Mouse (Mus musculus) kidney, adult 9 months (tissue): ENCODE data around the gene Ngdn.
"Not testable (repeated sequence)": the region's sequence is repeated elsewhere in the genome, so short reads cannot be mapped to it uniquely, and the experiment has no call there.

ENCODE experiments used
- DNase-seq: peaks from one replicate; pipeline ENCODE4 v3.0.0; 2022

The Ngdn gene

GRCm38 (mm10) chr14:55043694-55044093, 28.4 kb downstream of the Ngdn start:
- not testable (repeated sequence) for DNase-seq

DNA sequence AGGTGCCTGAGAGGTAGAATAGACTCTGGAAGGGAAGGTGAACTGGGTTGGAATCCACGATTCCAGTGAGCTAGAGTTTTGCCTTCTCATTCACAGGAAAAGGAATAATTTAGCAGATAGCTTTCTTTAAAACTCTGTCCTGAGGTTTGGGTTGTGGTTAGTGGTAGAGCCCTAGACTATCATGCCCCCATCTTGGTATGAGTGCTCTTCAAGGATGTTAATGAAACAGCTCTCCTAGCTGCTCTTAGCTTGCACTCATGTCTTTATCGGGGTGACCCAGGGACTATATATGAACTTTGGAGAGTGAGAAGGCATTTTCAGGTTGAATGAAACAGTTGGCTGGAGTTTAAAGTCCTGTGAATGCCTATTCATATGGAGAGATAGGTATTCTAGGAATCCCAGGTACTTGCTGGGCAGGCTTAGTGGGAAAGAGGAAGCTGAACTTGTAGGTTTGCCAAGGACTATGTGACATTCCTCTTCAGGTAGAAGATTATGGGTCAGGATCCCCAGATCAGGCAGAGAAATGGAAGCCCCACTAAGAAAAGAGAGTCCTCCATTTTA, 32.8 kb downstream of the Ngdn start:
- DNase-seq, result no peak

DNA sequence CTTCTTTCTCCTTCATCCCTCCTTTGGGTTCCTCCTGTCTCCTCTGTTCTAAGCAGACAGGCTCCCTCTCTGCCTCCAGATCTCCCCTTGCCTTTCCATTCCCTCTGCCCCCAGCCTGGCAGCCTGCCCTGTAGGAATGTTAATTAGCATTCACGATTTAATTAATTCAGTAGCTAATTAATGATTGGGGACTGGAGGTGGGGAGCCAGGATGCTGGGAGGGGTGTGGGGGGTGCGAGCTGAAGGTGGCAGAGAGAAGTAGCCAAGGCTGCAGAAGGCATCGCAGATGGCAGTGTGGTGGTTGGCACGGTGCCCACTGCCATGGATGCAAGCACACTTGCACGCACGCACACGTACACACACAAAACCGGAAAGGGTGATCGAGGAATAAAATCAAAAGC, 37.2 kb downstream of the Ngdn start:
- no peak for DNase-seq

GRCm38 (mm10) chr14:55053050-55053449, 37.8 kb downstream of the Ngdn start:
- DNase-seq, result no peak

DNA sequence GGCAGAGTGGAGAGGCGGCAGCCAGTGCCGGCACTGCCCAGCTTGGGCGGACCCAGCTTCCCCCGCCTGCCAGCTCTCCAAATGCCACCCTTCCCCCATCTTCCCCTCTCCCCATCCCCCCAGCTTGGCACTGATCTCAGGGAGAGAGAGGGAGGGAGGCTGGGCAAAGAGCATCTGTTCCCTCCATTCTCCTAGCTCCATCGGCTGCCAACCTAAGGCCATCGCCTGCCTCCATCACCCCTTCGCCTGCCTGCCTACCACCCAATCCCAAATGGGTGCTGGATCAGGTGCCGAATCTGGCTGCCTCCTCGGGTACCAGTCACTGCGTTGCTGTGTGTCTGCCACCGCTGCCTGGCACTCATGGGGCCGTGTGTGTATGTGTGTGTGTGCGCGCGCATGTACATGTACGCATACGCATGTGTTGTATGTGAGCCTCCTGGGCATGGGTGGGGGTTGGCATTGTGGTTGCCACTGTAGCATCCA, 38.5 kb downstream of the Ngdn start:
- DNase-seq, result peak; percentile 52

DNA sequence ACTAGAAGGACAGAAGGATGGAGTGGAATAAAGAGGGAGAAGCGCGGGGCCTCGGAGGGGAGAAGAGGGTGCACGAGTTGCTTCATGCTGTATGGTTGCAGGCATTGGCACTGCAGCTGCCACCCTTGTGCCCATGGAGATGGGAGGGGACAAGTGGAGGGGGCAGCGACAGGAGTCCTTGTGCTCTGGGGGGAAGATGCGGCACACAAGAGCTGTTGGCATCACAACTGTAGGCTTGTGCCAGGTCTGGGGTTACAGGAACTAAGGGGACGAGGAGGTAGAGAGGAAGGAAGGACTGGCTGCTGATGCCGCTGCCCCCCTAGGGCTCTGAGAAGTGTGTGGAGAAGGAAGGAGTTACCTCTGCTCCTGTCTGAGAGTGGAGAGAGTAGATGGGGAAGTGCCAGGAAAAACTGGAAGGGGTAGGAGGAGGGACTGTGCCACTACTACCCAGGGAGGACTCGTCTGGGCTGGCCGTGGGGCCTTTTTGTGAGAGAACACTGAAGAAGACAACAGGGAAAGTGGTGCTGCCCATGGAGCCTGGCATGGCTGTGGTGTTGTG, 39.0 kb downstream of the Ngdn start:
- DNase-seq, result no peak

- DNase-seq, result peak; percentile 33
Measured at GRCm38 (mm10) chr14:55055167-55055834, 40.0 kb downstream of the Ngdn start.

GRCm38 (mm10) chr14:55059009-55059408, 43.8 kb downstream of the Ngdn start:
- DNase-seq, result no peak

DNA sequence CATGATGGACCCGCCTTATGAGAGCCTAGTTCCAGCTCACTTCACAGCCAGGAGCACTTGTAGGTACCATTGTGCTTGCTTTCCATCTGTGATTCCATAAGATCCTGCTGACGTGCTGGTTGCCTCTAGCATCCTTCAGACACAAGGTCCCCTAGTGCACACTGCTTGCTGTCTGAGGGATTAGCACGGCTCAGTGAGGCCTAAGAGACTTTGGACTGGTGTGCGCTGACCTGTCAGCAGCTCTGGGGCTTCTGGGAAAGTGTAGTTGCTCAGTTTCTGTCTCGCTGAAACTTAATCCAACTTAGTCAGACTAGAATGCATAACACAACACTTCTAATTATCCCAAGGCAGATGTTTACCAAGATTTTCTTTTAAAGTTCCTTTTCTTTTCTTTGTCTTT, 44.7 kb downstream of the Ngdn start:
- DNase-seq, result peak; percentile 63

- DNase-seq, result no peak
Measured at GRCm38 (mm10) chr14:55061845-55062244, 46.6 kb downstream of the Ngdn start.

DNA sequence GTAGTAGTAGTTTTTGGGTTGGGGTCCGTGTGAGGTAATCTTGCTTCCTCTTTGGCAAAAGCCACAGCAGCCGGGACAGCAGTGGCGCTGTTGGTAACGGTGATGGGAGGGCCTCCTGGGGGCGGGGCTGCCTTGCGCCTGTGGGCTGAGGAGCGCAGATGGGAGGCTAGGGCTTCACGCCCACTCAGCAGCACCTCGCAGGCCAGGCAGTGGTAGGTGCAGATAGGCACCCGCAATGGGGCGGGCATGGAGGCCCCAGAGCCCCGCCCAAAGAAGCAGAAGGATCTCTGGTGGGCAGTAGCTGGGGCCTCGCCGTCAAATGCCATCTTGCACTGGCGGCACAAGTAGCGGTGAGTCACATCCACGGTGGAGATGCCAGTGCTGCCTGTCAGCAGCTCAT, 47.4 kb downstream of the Ngdn start:
- DNase-seq, result no peak

- no peak for DNase-seq
Measured at GRCm38 (mm10) chr14:55063117-55063516, 47.9 kb downstream of the Ngdn start.

DNA sequence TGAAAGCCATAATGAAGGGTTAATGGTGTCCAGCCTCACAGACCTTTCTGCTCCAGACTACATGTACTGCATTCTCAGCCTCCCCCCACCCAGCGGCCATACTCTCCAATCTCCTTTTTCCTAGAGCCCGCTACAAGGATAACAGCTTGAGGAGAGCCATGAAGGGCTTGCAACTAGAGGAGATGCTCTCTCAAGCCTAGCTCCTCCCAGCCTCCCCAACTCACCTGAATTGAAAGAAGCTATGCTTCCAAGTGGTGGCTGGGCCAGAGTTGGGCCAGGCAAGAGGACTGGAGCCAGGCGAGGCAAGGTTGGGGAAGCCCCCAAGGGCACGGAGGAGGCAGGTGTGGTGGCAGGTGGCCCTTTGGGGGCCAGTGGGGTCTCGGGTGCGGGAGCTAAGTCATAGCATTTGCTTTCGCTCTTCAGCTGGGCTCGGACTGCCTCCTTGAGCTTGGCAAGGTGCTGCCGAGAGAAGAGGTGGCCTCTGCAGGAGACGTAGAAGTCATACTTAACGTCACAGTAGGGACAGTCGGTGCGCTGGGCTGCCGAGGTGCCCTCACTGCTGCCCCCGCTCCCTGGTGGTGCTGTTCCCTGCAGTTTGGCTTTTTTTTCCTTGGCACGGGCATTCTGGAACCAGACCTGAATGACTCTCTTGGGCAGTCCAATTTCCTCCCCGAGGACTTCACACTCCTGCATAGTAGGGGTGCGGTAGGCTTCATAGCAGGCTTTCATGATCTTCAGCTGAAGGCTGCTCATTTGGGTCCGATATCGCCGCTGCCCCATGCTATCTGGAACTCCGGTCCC, 48.5 kb downstream of the Ngdn start:
- DNase-seq, result no peak

GRCm38 (mm10) chr14:55064481-55065370, 49.5 kb downstream of the Ngdn start:
- no peak for DNase-seq

DNA sequence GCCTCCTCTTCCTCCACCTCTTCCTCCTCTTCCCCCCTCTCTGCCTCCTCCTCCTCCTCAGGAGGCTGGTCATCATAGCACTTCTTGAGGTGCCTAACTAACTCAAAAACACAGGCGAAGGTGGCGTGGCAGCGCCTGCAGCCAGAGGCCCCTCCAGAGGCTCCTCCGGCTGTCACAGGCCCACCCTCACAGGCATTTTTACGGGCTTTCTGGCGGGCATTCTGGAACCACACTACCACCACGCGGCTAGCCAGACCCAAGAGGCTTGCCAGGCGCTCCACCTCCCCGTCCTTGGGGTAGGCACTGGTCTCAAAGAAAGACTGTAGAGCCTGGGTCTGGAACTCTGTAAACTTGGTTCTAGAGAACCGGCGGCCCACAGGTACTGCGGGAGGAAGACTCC, 50.1 kb downstream of the Ngdn start:
- DNase-seq, result no peak

DNA sequence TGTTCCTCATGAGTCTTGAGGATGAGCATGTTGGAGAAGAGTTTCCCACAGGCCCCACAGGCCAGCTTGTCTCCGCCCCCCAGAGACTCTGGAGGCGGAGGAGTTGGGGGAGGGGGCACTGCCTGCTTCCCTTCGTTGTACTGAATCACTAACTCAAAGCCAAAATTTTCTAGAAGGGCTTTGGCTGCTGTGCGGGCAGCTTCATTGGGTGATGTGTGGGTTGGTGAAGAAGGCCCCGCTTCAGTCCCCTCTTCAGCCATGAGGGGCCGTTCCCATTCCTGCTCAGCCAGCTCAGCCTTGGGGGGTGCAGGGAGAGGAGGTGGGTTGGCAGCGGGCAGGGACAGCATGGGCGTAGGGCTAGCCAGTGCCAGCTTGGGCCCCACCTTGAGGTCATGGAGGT, 50.8 kb downstream of the Ngdn start:
- no peak for DNase-seq

GRCm38 (mm10) chr14:55071756-55072155, 56.5 kb downstream of the Ngdn start:
- no peak for DNase-seq
